In genomic region chr4:62742885-62743760, GRCm38 (mm10) we compare ENCODE assay signal across 13 mouse cellular contexts.
A peak's percentile ranks its signal among the peaks of the same experiment; 100 is the strongest.
DNase-seq lines count a peak whose midpoint lies in the region; ATAC-seq and TF ChIP-seq lines count a peak whose summit lies in the region.
"Had no signal": no experiment of that assay in that cellular context is flagged by ENCODE, and none has a peak within 500 bp of the region (broad histone marks: within the 10 kb centered on the region; RNA-seq: fewer than 3 reads in every experiment).

No protein-coding gene starts in this region.

- no peak for TF ChIP-seq EP300 in stomach, postnatal 0 days (optimal IDR thresholded peaks at IDR 0.05)

- WGBS in intestine, embryonic 15.5 days = 42% methylated on average over 14 of the region's 14 CpGs
- 32% methylated on average over 14 of the region's 14 CpGs for WGBS in intestine, postnatal 0 days
- WGBS in stomach, embryonic 15.5 days = 40% methylated on average over 14 of the region's 14 CpGs
- 39% methylated on average over 14 of the region's 14 CpGs for WGBS in stomach, postnatal 0 days

- no peaks in the 10 kb centered on the region for H3K27me3 ChIP-seq in intestine, embryonic 15.5 days (replicated peaks)
- H3K27me3 ChIP-seq in intestine, postnatal 0 days (replicated peaks; ENCODE audit: control insufficient read depth, insufficient read depth, low read length) = no peaks in the 10 kb centered on the region
- no peaks in the 10 kb centered on the region for H3K27me3 ChIP-seq in stomach, embryonic 15.5 days (replicated peaks)
- H3K27me3 ChIP-seq in stomach, postnatal 0 days (ENCODE audit: control insufficient read depth, insufficient read depth, low read length) = no peaks in the 10 kb centered on the region
- H3K27me3 ChIP-seq: hindbrain, embryonic 15.5 days had no signal

- ATAC-seq in intestine, embryonic 15.5 days = no peak
- no peak for ATAC-seq in intestine, postnatal 0 days
- no peak for ATAC-seq in stomach, embryonic 15.5 days (ENCODE audit: insufficient read depth, low FRiP score, low read depth)
- no peak; the same call in 1 of the 2 replicates for ATAC-seq in stomach, postnatal 0 days (ENCODE audit: low FRiP score, low TSS enrichment)

- no peak for TF ChIP-seq CTCF in intestine, postnatal 0 days (IDR thresholded peaks at IDR 0.05; ENCODE audit: low read depth)
- TF ChIP-seq CTCF in stomach, postnatal 0 days (IDR thresholded peaks at IDR 0.05; ENCODE audit: low read depth) = no peak; the same call in 1 of the 2 replicates

- no peaks in the 10 kb centered on the region for H3K36me3 ChIP-seq in intestine, embryonic 15.5 days
- H3K36me3 ChIP-seq in intestine, postnatal 0 days (ENCODE audit: control insufficient read depth, insufficient read depth) = no peaks in the 10 kb centered on the region
- H3K36me3 ChIP-seq in stomach, embryonic 15.5 days = no peaks in the 10 kb centered on the region
- no peaks in the 10 kb centered on the region for H3K36me3 ChIP-seq in stomach, postnatal 0 days (ENCODE audit: control insufficient read depth, insufficient read depth, low read length)
- H3K36me3 ChIP-seq: hindbrain, embryonic 15.5 days had no signal

- no peak overlapping the region for H3K4me3 ChIP-seq in intestine, embryonic 15.5 days (replicated peaks)
- H3K4me3 ChIP-seq in intestine, postnatal 0 days (ENCODE audit: low read depth, low read length) = no peak overlapping the region
- no peak overlapping the region for H3K4me3 ChIP-seq in stomach, embryonic 15.5 days (replicated peaks)
- H3K4me3 ChIP-seq in stomach, postnatal 0 days (ENCODE audit: low read depth, low read length) = no peak overlapping the region
- H3K4me3 ChIP-seq: hindbrain, embryonic 15.5 days had no signal

- H3K4me2 ChIP-seq in intestine, embryonic 15.5 days (replicated peaks) = no peak overlapping the region
- no peak overlapping the region for H3K4me2 ChIP-seq in intestine, postnatal 0 days (replicated peaks; ENCODE audit: low read depth)
- no peak overlapping the region for H3K4me2 ChIP-seq in stomach, embryonic 15.5 days
- no peak overlapping the region for H3K4me2 ChIP-seq in stomach, postnatal 0 days (replicated peaks; ENCODE audit: low read depth)
- H3K4me2 ChIP-seq: hindbrain, embryonic 15.5 days had no signal

- peak; percentile 27 for DNase-seq in embryo, embryonic 9.5 days (ENCODE audit: extremely low spot score)
- no peak for DNase-seq in embryo, embryonic 10 days (ENCODE audit: low spot score)
- DNase-seq in stomach, postnatal 0 days (ENCODE audit: low spot score) = no peak
- DNase-seq in yolk sac, embryonic 10.5 days (ENCODE audit: low spot score) = peak; percentile 80
- no peak for DNase-seq in lung, postnatal 14 days
- DNase-seq: cerebellum, adult 9-11 months; gastrocnemius, postnatal 14 days; layer of hippocampus, adult 9-11 months; left cerebral cortex, postnatal 4 days had no signal

- peak overlapping the region; percentile 24 for H3K27ac ChIP-seq in intestine, embryonic 15.5 days
- no peak overlapping the region for H3K27ac ChIP-seq in intestine, postnatal 0 days (ENCODE audit: low read depth, low read length)
- H3K27ac ChIP-seq in stomach, embryonic 15.5 days = peak overlapping the region; percentile 17; the same call in 1 of the 2 replicates
- H3K27ac ChIP-seq in stomach, postnatal 0 days (replicated peaks) = no peak overlapping the region
- H3K27ac ChIP-seq: hindbrain, embryonic 15.5 days had no signal

- no peaks in the 10 kb centered on the region for H3K9me3 ChIP-seq in intestine, embryonic 15.5 days
- no peaks in the 10 kb centered on the region for H3K9me3 ChIP-seq in intestine, postnatal 0 days (ENCODE audit: control insufficient read depth)
- H3K9me3 ChIP-seq in stomach, embryonic 15.5 days = no peaks in the 10 kb centered on the region
- H3K9me3 ChIP-seq in stomach, postnatal 0 days (ENCODE audit: control insufficient read depth, low read length) = no peaks in the 10 kb centered on the region
- H3K9me3 ChIP-seq: hindbrain, embryonic 15.5 days had no signal

- no peak overlapping the region; the same call in 1 of the 2 replicates for H3K9ac ChIP-seq in intestine, embryonic 15.5 days
- no peak overlapping the region for H3K9ac ChIP-seq in intestine, postnatal 0 days (ENCODE audit: low read depth, low read length)
- H3K9ac ChIP-seq in stomach, embryonic 15.5 days = no peak overlapping the region
- H3K9ac ChIP-seq in stomach, postnatal 0 days (ENCODE audit: low read length) = no peak overlapping the region; the same call in 1 of the 2 replicates
- H3K9ac ChIP-seq: hindbrain, embryonic 15.5 days had no signal

- peaks cover 35% of the 10 kb centered on the region for H3K4me1 ChIP-seq in intestine, embryonic 15.5 days (replicated peaks)
- no peaks in the 10 kb centered on the region for H3K4me1 ChIP-seq in intestine, postnatal 0 days (replicated peaks; ENCODE audit: control insufficient read depth, insufficient read depth, low read length)
- peaks cover 38% of the 10 kb centered on the region for H3K4me1 ChIP-seq in stomach, embryonic 15.5 days
- peaks cover 4% of the 10 kb centered on the region; the same call in 1 of the 2 replicates for H3K4me1 ChIP-seq in stomach, postnatal 0 days (replicated peaks; ENCODE audit: control insufficient read depth, insufficient read depth)

Comparison
In these comparisons a context has a peak if more than half of its experiments do, and no peak if none do; other contexts are left out.
1. DNase-seq: peak in embryo, embryonic 9.5 days (single experiment) and yolk sac, embryonic 10.5 days (single experiment); none in embryo, embryonic 10 days (single experiment), stomach, postnatal 0 days (single experiment) and lung, postnatal 14 days (single experiment).
2. H3K27ac ChIP-seq: peak in intestine, embryonic 15.5 days (single experiment) and stomach, embryonic 15.5 days (single experiment); none in intestine, postnatal 0 days (single experiment) and stomach, postnatal 0 days (single experiment).